Mouse (Mus musculus): ENCODE measurements around the gene D7Ertd443e.

DNA sequence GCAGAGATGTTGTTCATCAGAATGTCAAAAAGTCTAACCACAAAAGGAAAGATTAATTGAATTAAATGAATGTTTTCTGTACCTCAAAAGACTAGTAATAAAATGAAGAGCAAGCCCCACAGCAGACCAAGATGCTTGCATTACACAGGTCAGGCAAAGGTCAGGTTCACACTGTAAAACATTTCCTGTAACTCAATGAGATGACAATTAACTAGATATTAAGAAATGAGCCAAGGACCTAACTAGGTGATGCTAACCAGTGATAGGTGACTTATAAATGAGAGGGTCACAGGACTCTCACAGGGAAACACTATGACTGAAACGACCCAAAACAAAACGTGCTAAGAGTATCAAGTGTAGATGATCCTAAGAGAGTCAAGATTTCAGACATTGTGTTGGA is 43.2 kb upstream of the D7Ertd443e start:
- TF ChIP-seq CTCF (IDR thresholded peaks at IDR 0.05; ENCODE audit: low read depth) (no peak), EP300 (IDR thresholded peaks at IDR 0.05; ENCODE audit: low read depth) (no peak)

Measured in liver, postnatal 0 days (tissue).